ENCODE assay signal across 11 mouse cellular contexts in the genomic region with DNA sequence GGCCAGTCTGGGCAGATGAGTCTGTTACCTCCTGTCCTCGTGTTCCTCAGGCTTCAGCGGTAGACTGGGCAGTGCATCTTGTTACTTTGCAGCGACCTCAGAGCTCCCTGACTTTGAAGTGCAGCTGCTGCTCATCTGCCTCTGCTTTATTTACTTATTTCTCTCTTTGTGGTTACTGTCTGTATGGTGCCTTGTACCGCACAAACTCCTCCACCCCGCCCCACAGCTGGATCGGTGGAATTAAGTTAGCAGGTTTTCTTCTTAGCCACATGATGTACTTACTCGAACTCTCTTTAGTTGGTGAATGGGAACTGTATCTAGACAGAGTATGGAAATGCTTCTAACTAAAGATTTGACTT. TPM values are rescaled to one million over a fixed set of nuclear protein-coding genes. Genes with fewer than 3 reads are reported as not detected.
DNase-seq lines count a peak whose midpoint lies in the region; ATAC-seq and TF ChIP-seq lines count a peak whose summit lies in the region.
"Had no signal": no experiment of that assay in that cellular context is flagged by ENCODE, and none has a peak within 500 bp of the region (broad histone marks: within the 10 kb centered on the region; RNA-seq: fewer than 3 reads in every experiment).

No protein-coding gene starts in this region.

- peaks cover 87% of the 10 kb centered on the region for H3K36me3 ChIP-seq in heart, postnatal 0 days (replicated peaks; ENCODE audit: control insufficient read depth, insufficient read depth, low read length)
- peaks cover 90% of the 10 kb centered on the region for H3K36me3 ChIP-seq in heart, embryonic 10.5 days
- peaks cover 82% of the 10 kb centered on the region for H3K36me3 ChIP-seq in liver, embryonic 15.5 days (replicated peaks)
- H3K36me3 ChIP-seq in forebrain, embryonic 10.5 days (replicated peaks) = peaks cover 100% of the 10 kb centered on the region

- no peak for TF ChIP-seq CTCF in heart, postnatal 0 days (IDR thresholded peaks at IDR 0.05; ENCODE audit: low read depth)

- H3K9ac ChIP-seq in heart, postnatal 0 days (replicated peaks; ENCODE audit: low read depth, low read length) = no peak overlapping the region
- no peak overlapping the region for H3K9ac ChIP-seq in liver, embryonic 15.5 days
- H3K9ac ChIP-seq: heart, embryonic 15.5 days had no signal

- no peaks in the 10 kb centered on the region for H3K27me3 ChIP-seq in heart, postnatal 0 days (ENCODE audit: control insufficient read depth, insufficient read depth, low read length)
- no peaks in the 10 kb centered on the region for H3K27me3 ChIP-seq in heart, embryonic 10.5 days (ENCODE audit: insufficient read depth, poor library complexity, severe bottlenecking)
- H3K27me3 ChIP-seq in liver, embryonic 15.5 days = no peaks in the 10 kb centered on the region
- H3K27me3 ChIP-seq in forebrain, embryonic 10.5 days (ENCODE audit: poor library complexity, severe bottlenecking) = no peaks in the 10 kb centered on the region
- H3K27me3 ChIP-seq: heart, embryonic 15.5 days had no signal

- H3K27ac ChIP-seq in heart, postnatal 0 days (ENCODE audit: low read depth) = peak overlapping the region; percentile 64; the same call in 1 of the 2 replicates
- H3K27ac ChIP-seq in heart, embryonic 10.5 days = no peak overlapping the region
- H3K27ac ChIP-seq in liver, embryonic 15.5 days (replicated peaks) = no peak overlapping the region; the same call in none of the 2 replicates
- H3K27ac ChIP-seq in forebrain, embryonic 10.5 days = no peak overlapping the region
- H3K27ac ChIP-seq: heart, embryonic 15.5 days had no signal

- H3K4me1 ChIP-seq in heart, postnatal 0 days (ENCODE audit: control insufficient read depth, insufficient read depth) = no peaks in the 10 kb centered on the region
- no peaks in the 10 kb centered on the region for H3K4me1 ChIP-seq in heart, embryonic 10.5 days
- peaks cover 5% of the 10 kb centered on the region for H3K4me1 ChIP-seq in liver, embryonic 15.5 days (replicated peaks)
- H3K4me1 ChIP-seq in forebrain, embryonic 10.5 days = no peaks in the 10 kb centered on the region
- H3K4me1 ChIP-seq: heart, embryonic 15.5 days had no signal

- H3K4me3 ChIP-seq in heart, postnatal 0 days (ENCODE audit: low read depth, low read length) = no peak overlapping the region
- H3K4me3 ChIP-seq in heart, embryonic 10.5 days = no peak overlapping the region
- H3K4me3 ChIP-seq in liver, embryonic 15.5 days (replicated peaks) = peak overlapping the region; percentile 7; the same call in 1 of the 2 replicates
- no peak overlapping the region for H3K4me3 ChIP-seq in forebrain, embryonic 10.5 days
- H3K4me3 ChIP-seq: heart, embryonic 15.5 days had no signal

- no peak overlapping the region; the same call in 1 of the 2 replicates for H3K4me2 ChIP-seq in heart, postnatal 0 days (ENCODE audit: low read depth, low read length)
- peak overlapping the region; percentile 16; the same call in 1 of the 2 replicates for H3K4me2 ChIP-seq in liver, embryonic 15.5 days
- H3K4me2 ChIP-seq: heart, embryonic 15.5 days had no signal

- ATAC-seq in heart, postnatal 0 days (ENCODE audit: insufficient read depth, low read depth) = no peak
- ATAC-seq in liver, embryonic 15.5 days (ENCODE audit: insufficient read depth) = no peak
- ATAC-seq in neutrophil, adult 5-6 weeks (ENCODE audit: extremely low read depth, insufficient number of reproducible peaks, low FRiP score, poor library complexity, severe bottlenecking) = peak; percentile 28; the same call in 1 of the 2 replicates

- H3K9me3 ChIP-seq in heart, postnatal 0 days (replicated peaks; ENCODE audit: control insufficient read depth, low read length) = no peaks in the 10 kb centered on the region
- H3K9me3 ChIP-seq in heart, embryonic 10.5 days = no peaks in the 10 kb centered on the region
- no peaks in the 10 kb centered on the region for H3K9me3 ChIP-seq in liver, embryonic 15.5 days (replicated peaks)
- H3K9me3 ChIP-seq in forebrain, embryonic 10.5 days = no peaks in the 10 kb centered on the region
- H3K9me3 ChIP-seq: heart, embryonic 15.5 days had no signal

- no peak for DNase-seq in heart, postnatal 0 days (ENCODE audit: low spot score)
- DNase-seq in heart, embryonic 10.5 days (ENCODE audit: low spot score) = no peak
- peak; percentile 80 to 88 for DNase-seq in thymus, postnatal 36 days
- no peak for DNase-seq in forebrain, embryonic 10.5 days (ENCODE audit: extremely low spot score, low spot score)
- no peak for DNase-seq in neural tube, embryonic 10.5 days (ENCODE audit: extremely low spot score, low spot score)
- no peak for DNase-seq in layer of hippocampus, adult 8-10 months (ENCODE audit: low spot score in 2 of 2)
- DNase-seq: cerebellum, adult 11-12 months; kidney, adult 11 months had no signal

- WGBS in heart, postnatal 0 days = 85% methylated on average over 7 of the region's 7 CpGs
- WGBS in heart, embryonic 10.5 days = 92% methylated on average over 7 of the region's 7 CpGs
- WGBS in liver, embryonic 15.5 days (ENCODE audit: insufficient replicate concordance) = 35% methylated on average over 7 of the region's 7 CpGs
- WGBS in forebrain, embryonic 10.5 days = 97% methylated on average over 7 of the region's 7 CpGs

- no peak for TF ChIP-seq EP300 in heart, postnatal 0 days (IDR thresholded peaks at IDR 0.05; ENCODE audit: low read depth)

RNA-seq across cellular contexts. Expression of gene Tomm34, which starts 13.4 kb away (rescaled TPM):
- total RNA-seq in heart, postnatal 0 days (2014; rRNA removed; ENCODE audit: low replicate concordance) = 46.6 and 58.8 TPM in 2 replicates
- polyA plus RNA-seq in heart, postnatal 0 days (2015; fragmentation: Nextera tagmentation; extraction: Ambion mirVana) = 34.8 and 35.1 TPM in 2 replicates
- polyA plus RNA-seq in heart, embryonic 10.5 days (2016; fragmentation: Nextera tagmentation; extraction: Ambion mirVana) = 58.7 and 65.0 TPM in 2 replicates
- polyA plus RNA-seq in liver, embryonic 15.5 days (2015; fragmentation: Nextera tagmentation; extraction: Ambion mirVana) = 19.1 and 20.9 TPM in 2 replicates
- total RNA-seq in neutrophil, adult 5-6 weeks (2017) = 63.2 and 77.7 TPM in 2 replicates
- 59.4 and 59.9 TPM in 2 replicates for polyA plus RNA-seq in forebrain, embryonic 10.5 days (2016; fragmentation: Nextera tagmentation; extraction: Ambion mirVana)
- total RNA-seq in layer of hippocampus, adult 8-10 months (2022) = 100 to 1,000 TPM; 108 to 114 (median 109) TPM

RNA-seq across cellular contexts. Expression of gene Stk4, which starts 14.2 kb away (rescaled TPM):
- total RNA-seq in heart, postnatal 0 days (2014; rRNA removed; ENCODE audit: low replicate concordance) = 16.6 and 19.4 TPM in 2 replicates
- polyA plus RNA-seq in heart, postnatal 0 days (2015; fragmentation: Nextera tagmentation; extraction: Ambion mirVana) = 8.6 TPM in 2 replicates
- polyA plus RNA-seq in heart, embryonic 10.5 days (2016; fragmentation: Nextera tagmentation; extraction: Ambion mirVana) = 20.5 and 23.6 TPM in 2 replicates
- 12.4 and 14.3 TPM in 2 replicates for polyA plus RNA-seq in liver, embryonic 15.5 days (2015; fragmentation: Nextera tagmentation; extraction: Ambion mirVana)
- 434 and 452 TPM in 2 replicates for total RNA-seq in neutrophil, adult 5-6 weeks (2017)
- 38.8 and 39.8 TPM in 2 replicates for polyA plus RNA-seq in forebrain, embryonic 10.5 days (2016; fragmentation: Nextera tagmentation; extraction: Ambion mirVana)
- total RNA-seq in layer of hippocampus, adult 8-10 months (2022) = 10 to 100 TPM; 41.1 to 55.7 (median 46.3) TPM

RNA-seq across cellular contexts. Expression of gene Pabpc1l, which starts 59.1 kb away (rescaled TPM):
- not detected in 2 replicates for total RNA-seq in heart, postnatal 0 days (2014; rRNA removed; ENCODE audit: low replicate concordance)
- polyA plus RNA-seq in heart, postnatal 0 days (2015; fragmentation: Nextera tagmentation; extraction: Ambion mirVana) = 0.56 and 1.0 TPM in 2 replicates
- polyA plus RNA-seq in heart, embryonic 10.5 days (2016; fragmentation: Nextera tagmentation; extraction: Ambion mirVana) = 0.63 and 1.1 TPM in 2 replicates
- 0.32 and 0.54 TPM in 2 replicates for polyA plus RNA-seq in liver, embryonic 15.5 days (2015; fragmentation: Nextera tagmentation; extraction: Ambion mirVana)
- 0.37 and 6.4 TPM in 2 replicates for total RNA-seq in neutrophil, adult 5-6 weeks (2017)
- 1.5 and 1.6 TPM in 2 replicates for polyA plus RNA-seq in forebrain, embryonic 10.5 days (2016; fragmentation: Nextera tagmentation; extraction: Ambion mirVana)
- total RNA-seq in layer of hippocampus, adult 8-10 months (2022) = 1 to 10 TPM in 1 of 4 experiments, under 1 TPM in 3; 0.45 to 1.5 (median 0.87) TPM

Comparison
In these comparisons a context has a peak if more than half of its experiments do, and no peak if none do; other contexts are left out.
1. DNase-seq: peak in thymus, postnatal 36 days (2 of 2); none in heart, postnatal 0 days (single experiment), heart, embryonic 10.5 days (single experiment), forebrain, embryonic 10.5 days (single experiment), neural tube, embryonic 10.5 days (single experiment) and layer of hippocampus, adult 8-10 months (0 of 2).